Mouse (Mus musculus) midbrain, embryonic 16.5 days (tissue): ENCODE data around the gene Rps6ka2. TPM values are rescaled to one million over a fixed set of nuclear protein-coding genes. Genes with fewer than 3 reads are reported as not detected.
"Not testable (repeated sequence)": the region's sequence is repeated elsewhere in the genome, so short reads cannot be mapped to it uniquely, and the experiment has no call there.

Source experiments
- ATAC-seq: fragments of 200-750 bp; cut with Nextera tagmentation; 2 replicates; pipeline ENCODE4 v1.8.0; 2017; ENCODE audit warnings: moderate TSS enrichment
- H3K27ac ChIP-seq: fragments of 300-500 bp; sonication (generic); 2 replicates; pipeline ENCODE4 v1.5.1; 2014; ENCODE audit warnings: mild to moderate bottlenecking, low read length, mixed read lengths
- H3K27me3 ChIP-seq: fragments of 300-500 bp; sonication (generic); 2 replicates; pipeline ENCODE4 v1.6.1; 2014; ENCODE audit warnings: low read depth, low read length, mixed read lengths; ENCODE audit not compliant: control insufficient read depth, insufficient read depth
- H3K36me3 ChIP-seq: fragments of 300-500 bp; sonication (generic); 2 replicates; pipeline ENCODE4 v1.6.1; 2014; ENCODE audit warnings: mild to moderate bottlenecking, low read length, moderate library complexity, mixed read lengths; ENCODE audit not compliant: control insufficient read depth, insufficient read depth
- H3K4me1 ChIP-seq: fragments of 300-500 bp; sonication (generic); 2 replicates; pipeline ENCODE4 v1.6.1; 2014; ENCODE audit warnings: mild to moderate bottlenecking, low read length, mixed read lengths; ENCODE audit not compliant: control insufficient read depth, insufficient read depth
- H3K4me2 ChIP-seq: fragments of 300-500 bp; sonication (generic); 2 replicates; pipeline ENCODE4 v1.6.1; 2014; ENCODE audit warnings: mild to moderate bottlenecking, low read length, mixed read lengths
- H3K4me3 ChIP-seq: fragments of 300-500 bp; sonication (generic); 2 replicates; pipeline ENCODE4 v1.5.1; 2014; ENCODE audit warnings: low read depth, mild to moderate bottlenecking, low read length, moderate library complexity, mixed read lengths
- H3K9ac ChIP-seq: fragments of 300-500 bp; sonication (generic); 2 replicates; pipeline ENCODE4 v1.6.1; 2014; ENCODE audit warnings: low read depth, low read length, mixed read lengths
- H3K9me3 ChIP-seq: fragments of 300-500 bp; sonication (generic); replicated peaks from 2 replicates; pipeline ENCODE4 v1.6.1; 2014; ENCODE audit warnings: mild to moderate bottlenecking, low read length, mixed read lengths; ENCODE audit not compliant: control insufficient read depth, poor library complexity, severe bottlenecking
- WGBS: fragments of 180-500 bp; shearing (Covaris S2); extraction: QIAGEN DNeasy Blood & Tissue Kit; methylation state at CpG from one replicate; pipeline ENCODE4 v1.1.7; 2014; 5-methylcytosine and 5-hydroxymethylcytosine counted together
- polyA plus RNA-seq: library from polyadenylated mRNA; unstranded; fragments of >200 nt; fragmentation: Nextera tagmentation; extraction: Ambion mirVana; gene quantifications from 2 replicates; pipeline ENCODE4 v1.2.1, GENCODE M21; 2015

Rps6ka2 gene
- polyA plus RNA-seq, 1 experiment from 2014 or later, result 19.6 TPM

GRCm38 (mm10) chr17:7326415-7326814 is 156.5 kb downstream of the Rps6ka2 start:
- not testable (repeated sequence) for H3K9me3 ChIP-seq, H3K4me1 ChIP-seq, H3K4me3 ChIP-seq, H3K27me3 ChIP-seq, ATAC-seq, H3K36me3 ChIP-seq, H3K9ac ChIP-seq, H3K4me2 ChIP-seq, H3K27ac ChIP-seq
- WGBS, result 84% methylated on average over 3 of the region's 8 CpGs

GRCm38 (mm10) chr17:7332745-7333144 is 162.8 kb downstream of the Rps6ka2 start:
- 94% methylated on average over 3 of the region's 5 CpGs for WGBS
- ATAC-seq, H3K36me3 ChIP-seq, H3K9ac ChIP-seq, H3K4me2 ChIP-seq, H3K9me3 ChIP-seq, H3K27ac ChIP-seq, H3K27me3 ChIP-seq, H3K4me1 ChIP-seq, H3K4me3 ChIP-seq: not testable (repeated sequence)

GRCm38 (mm10) chr17:7337381-7337780 is 167.5 kb downstream of the Rps6ka2 start:
- 66% methylated on average over 7 of the region's 9 CpGs for WGBS
- H3K9ac ChIP-seq, H3K27ac ChIP-seq, H3K36me3 ChIP-seq, H3K27me3 ChIP-seq, H3K9me3 ChIP-seq, H3K4me2 ChIP-seq, ATAC-seq, H3K4me1 ChIP-seq, H3K4me3 ChIP-seq: not testable (repeated sequence)

- not testable (repeated sequence) for H3K27ac ChIP-seq, H3K4me1 ChIP-seq, H3K9ac ChIP-seq, H3K4me3 ChIP-seq, H3K27me3 ChIP-seq, ATAC-seq, H3K9me3 ChIP-seq, H3K36me3 ChIP-seq, H3K4me2 ChIP-seq
- 65% methylated on average over 1 of the region's 3 CpGs for WGBS
Observed at GRCm38 (mm10) chr17:7348765-7349164, 178.8 kb downstream of the Rps6ka2 start.

- H3K27me3 ChIP-seq, H3K9ac ChIP-seq, H3K4me2 ChIP-seq, H3K9me3 ChIP-seq, H3K27ac ChIP-seq, H3K4me3 ChIP-seq, H3K36me3 ChIP-seq, ATAC-seq, H3K4me1 ChIP-seq: not testable (repeated sequence)
- WGBS, result 86% methylated on average over 1 of the region's 1 CpGs
Observed at GRCm38 (mm10) chr17:7352596-7352995, 182.7 kb downstream of the Rps6ka2 start, which contains the start of gene Ttll2. Gene Ttll2 (minus strand): TSS chr17:7352696.

Other genes starting within 250 kb of the Rps6ka2 start
- 63.2 and 69.3 TPM in 2 replicates for gene Rsph3b, start 221.4 kb upstream of the Rps6ka2 start, polyA plus RNA-seq
- 51.0 and 56.1 TPM in 2 replicates for gene Tagap1, start 209.0 kb upstream of the Rps6ka2 start, polyA plus RNA-seq
- 66.0 and 76.3 TPM in 2 replicates for gene Rnaset2b, start 199.5 kb upstream of the Rps6ka2 start, polyA plus RNA-seq
- 0.24 and 0.44 TPM in 2 replicates for gene Gm49721, start 191.2 kb upstream of the Rps6ka2 start, polyA plus RNA-seq
- gene Gm1604a, start 144.5 kb upstream of the Rps6ka2 start, polyA plus RNA-seq, result 0.48 TPM in 1 of 2 replicates, not detected in the other
- not detected in 2 replicates for gene Tcp10a, start 154.5 kb downstream of the Rps6ka2 start, polyA plus RNA-seq
- not detected in 2 replicates for gene Ttll2, start 182.6 kb downstream of the Rps6ka2 start, polyA plus RNA-seq
- not detected in 2 replicates for gene Gm49630, start 201.9 kb downstream of the Rps6ka2 start, polyA plus RNA-seq
- gene Unc93a2, start 215.3 kb downstream of the Rps6ka2 start, polyA plus RNA-seq, result not detected in 2 replicates